Mouse (Mus musculus): ENCODE measurements around the gene C1qtnf1. TPM values are rescaled to one million over a fixed set of nuclear protein-coding genes. Genes with fewer than 3 reads are reported as not detected.

Gene C1qtnf1
- polyA plus RNA-seq, 1 experiment from 2014 or later, result 3.5 TPM

DNA sequence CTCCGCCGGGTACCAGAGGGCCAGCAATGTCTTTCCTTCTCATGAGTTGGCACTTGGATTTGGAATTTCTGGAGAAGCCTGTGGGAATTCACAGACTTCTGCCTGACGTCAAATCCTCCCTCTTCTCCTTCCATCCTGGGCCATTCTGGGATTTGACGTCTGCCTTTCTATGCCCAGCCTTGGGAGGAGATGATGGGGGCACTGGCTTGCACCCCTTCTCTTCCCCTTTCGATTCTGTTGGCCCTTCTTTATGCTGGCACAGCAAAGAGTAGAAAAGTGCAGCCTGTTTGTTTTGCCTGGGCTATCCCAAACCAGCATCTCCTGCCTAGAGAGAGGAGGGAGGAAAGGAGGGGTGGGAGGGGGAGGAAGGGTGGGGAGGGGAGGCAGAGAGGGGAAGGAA lies 1.2 kb upstream of the C1qtnf1 start:
- H3K4me1 ChIP-seq (ENCODE audit: control insufficient read depth, insufficient read depth, low read length), result peaks cover 25% of the 10 kb centered on the region
- no peaks in the 10 kb centered on the region for H3K27me3 ChIP-seq (ENCODE audit: control insufficient read depth, insufficient read depth, low read length)
- DNase-seq (ENCODE audit: low spot score) (no peak), ATAC-seq (ENCODE audit: insufficient number of reproducible peaks, low FRiP score, low TSS enrichment, low read depth) (no peak)
- H3K27ac ChIP-seq (replicated peaks; ENCODE audit: low read depth, low read length), result no peak overlapping the region
- 80% methylated on average over 5 of the region's 5 CpGs for WGBS
- no peak overlapping the region for H3K9ac ChIP-seq (ENCODE audit: low read length)
- no peak overlapping the region for H3K4me2 ChIP-seq (ENCODE audit: low read depth, severe bottlenecking)
- no peak overlapping the region for H3K4me3 ChIP-seq (ENCODE audit: low read depth, low read length)
- no peaks in the 10 kb centered on the region for H3K36me3 ChIP-seq (ENCODE audit: control insufficient read depth, insufficient read depth, low read length)
- H3K9me3 ChIP-seq (ENCODE audit: control insufficient read depth, low read length), result no peaks in the 10 kb centered on the region

DNA sequence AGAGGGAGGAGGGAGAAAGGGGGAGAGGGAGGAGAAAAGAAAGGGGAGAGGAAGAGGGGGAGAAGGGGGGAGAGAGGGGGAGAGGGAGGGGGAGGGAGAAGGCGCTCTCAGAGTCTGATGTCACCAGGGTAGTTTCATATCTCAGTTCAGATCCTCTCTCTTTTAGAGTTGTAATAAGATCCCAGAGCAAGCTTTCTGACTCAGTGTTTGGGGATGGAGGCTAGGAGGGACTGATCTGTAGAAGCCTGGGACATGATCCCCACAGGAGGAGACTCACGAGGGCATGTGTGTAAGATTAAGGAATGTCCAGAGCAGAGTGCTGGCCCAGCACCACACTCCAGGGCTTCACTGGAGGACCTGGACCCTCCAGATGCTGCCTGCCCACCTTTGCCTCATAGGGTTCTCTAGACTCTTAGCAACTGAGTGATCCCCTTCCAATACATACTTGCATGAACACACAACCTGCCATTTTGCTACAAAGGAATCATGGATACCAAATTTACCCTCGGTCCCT lies 680 bp upstream of the C1qtnf1 start:
- H3K27ac ChIP-seq (replicated peaks; ENCODE audit: low read depth, low read length), result no peak overlapping the region
- H3K27me3 ChIP-seq (ENCODE audit: control insufficient read depth, insufficient read depth, low read length), result no peaks in the 10 kb centered on the region
- no peak for DNase-seq (ENCODE audit: low spot score)
- 0 out of 2 replicates have a peak overlapping the region, but pooled peaks have one; percentile 24 for H3K4me3 ChIP-seq (ENCODE audit: low read depth, low read length)
- H3K4me1 ChIP-seq (ENCODE audit: control insufficient read depth, insufficient read depth, low read length), result peaks cover 25% of the 10 kb centered on the region
- 44% methylated on average over 3 of the region's 3 CpGs for WGBS
- H3K4me2 ChIP-seq (ENCODE audit: low read depth, severe bottlenecking), result peak overlapping the region; percentile 55
- no peaks in the 10 kb centered on the region for H3K36me3 ChIP-seq (ENCODE audit: control insufficient read depth, insufficient read depth, low read length)
- H3K9ac ChIP-seq (ENCODE audit: low read length), result no peak overlapping the region
- ATAC-seq (ENCODE audit: insufficient number of reproducible peaks, low FRiP score, low TSS enrichment, low read depth), result no peak
- H3K9me3 ChIP-seq (ENCODE audit: control insufficient read depth, low read length), result no peaks in the 10 kb centered on the region

DNA sequence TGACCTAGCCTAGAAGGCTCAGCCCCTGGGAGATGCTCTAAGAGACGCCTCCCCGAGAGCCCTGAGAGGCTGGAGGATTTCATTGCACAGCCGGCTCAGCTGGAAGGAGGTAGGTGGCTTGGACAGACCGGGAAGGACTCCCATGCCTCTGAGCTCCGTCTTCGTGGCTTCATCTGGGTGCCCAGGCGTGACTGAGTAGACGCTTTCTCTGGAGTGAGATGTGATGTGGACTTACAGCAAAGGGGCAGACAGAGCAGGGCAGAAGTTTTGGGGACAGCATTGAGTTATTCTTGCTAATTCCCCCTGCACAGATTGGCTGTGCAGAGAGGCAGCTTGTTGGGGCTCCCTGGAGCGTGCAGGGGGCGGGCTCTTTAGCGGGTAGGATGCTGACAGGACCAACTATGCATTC lies 461 bp downstream of the C1qtnf1 start:
- peak; percentile 46 for DNase-seq (ENCODE audit: low spot score)
- peak overlapping the region; percentile 44 for H3K9ac ChIP-seq (ENCODE audit: low read length)
- H3K4me1 ChIP-seq (ENCODE audit: control insufficient read depth, insufficient read depth, low read length), result peaks cover 25% of the 10 kb centered on the region
- no peaks in the 10 kb centered on the region for H3K27me3 ChIP-seq (ENCODE audit: control insufficient read depth, insufficient read depth, low read length)
- H3K9me3 ChIP-seq (ENCODE audit: control insufficient read depth, low read length), result no peaks in the 10 kb centered on the region
- H3K36me3 ChIP-seq (ENCODE audit: control insufficient read depth, insufficient read depth, low read length), result no peaks in the 10 kb centered on the region
- peak overlapping the region; percentile 24 for H3K4me3 ChIP-seq (ENCODE audit: low read depth, low read length)
- H3K4me2 ChIP-seq (ENCODE audit: low read depth, severe bottlenecking), result peak overlapping the region; percentile 55
- no peak overlapping the region for H3K27ac ChIP-seq (replicated peaks; ENCODE audit: low read depth, low read length)
- no peak for ATAC-seq (ENCODE audit: insufficient number of reproducible peaks, low FRiP score, low TSS enrichment, low read depth)
- WGBS, result 11% methylated on average over 11 of the region's 11 CpGs

DNA sequence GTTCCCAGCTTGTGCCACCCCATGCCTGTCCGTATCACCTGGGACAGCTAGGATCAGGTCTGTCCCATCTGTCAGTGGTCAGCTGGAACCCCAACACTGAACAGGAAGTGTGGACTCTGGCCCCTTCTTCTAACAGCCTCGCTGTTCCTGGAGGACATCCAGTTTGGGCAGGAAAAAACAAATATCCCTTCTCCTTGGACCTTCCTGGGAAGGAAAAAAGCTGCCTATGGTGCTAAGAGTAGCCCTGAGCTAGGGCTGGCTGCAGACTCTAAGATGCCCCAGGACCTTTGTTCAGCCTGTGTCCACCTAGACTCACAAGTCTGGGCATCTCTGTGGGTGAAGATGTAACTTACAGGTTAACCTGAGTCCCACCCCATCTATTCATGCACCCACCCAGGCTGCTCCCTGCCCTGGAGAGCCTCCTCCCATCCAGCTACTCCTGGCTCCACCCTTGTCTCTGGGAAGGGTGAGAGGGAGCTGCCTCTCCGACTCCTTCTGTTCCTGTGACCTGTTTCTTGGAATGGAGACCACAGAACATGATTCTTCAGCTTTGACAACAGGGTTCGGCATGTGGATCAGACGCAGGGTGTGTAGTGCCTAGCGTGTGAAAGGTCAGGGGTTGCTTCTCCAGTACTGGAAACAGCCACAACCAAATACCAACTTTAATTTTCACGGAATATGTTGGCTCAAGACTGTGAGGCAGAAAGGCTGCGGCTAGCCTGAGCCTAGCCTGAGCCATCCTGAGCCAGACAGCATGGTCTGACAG lies 1.1 kb downstream of the C1qtnf1 start:
- Histone ChIP-seq H3K4me3 (ENCODE audit: low read depth, low read length) (peak overlapping the region; percentile 24; the same call in 1 of the 2 replicates), H3K27me3 (ENCODE audit: control insufficient read depth, insufficient read depth, low read length) (no peaks in the 10 kb centered on the region), H3K4me2 (ENCODE audit: low read depth, severe bottlenecking) (peak overlapping the region; percentile 55), H3K9me3 (ENCODE audit: control insufficient read depth, low read length) (no peaks in the 10 kb centered on the region), H3K36me3 (ENCODE audit: control insufficient read depth, insufficient read depth, low read length) (no peaks in the 10 kb centered on the region), H3K27ac (replicated peaks; ENCODE audit: low read depth, low read length) (no peak overlapping the region), H3K9ac (ENCODE audit: low read length) (no peak overlapping the region), H3K4me1 (ENCODE audit: control insufficient read depth, insufficient read depth, low read length) (peaks cover 27% of the 10 kb centered on the region)
- ATAC-seq (ENCODE audit: insufficient number of reproducible peaks, low FRiP score, low TSS enrichment, low read depth) (no peak), DNase-seq (ENCODE audit: low spot score) (no peak)
- WGBS, result 51% methylated on average over 8 of the region's 8 CpGs

DNA sequence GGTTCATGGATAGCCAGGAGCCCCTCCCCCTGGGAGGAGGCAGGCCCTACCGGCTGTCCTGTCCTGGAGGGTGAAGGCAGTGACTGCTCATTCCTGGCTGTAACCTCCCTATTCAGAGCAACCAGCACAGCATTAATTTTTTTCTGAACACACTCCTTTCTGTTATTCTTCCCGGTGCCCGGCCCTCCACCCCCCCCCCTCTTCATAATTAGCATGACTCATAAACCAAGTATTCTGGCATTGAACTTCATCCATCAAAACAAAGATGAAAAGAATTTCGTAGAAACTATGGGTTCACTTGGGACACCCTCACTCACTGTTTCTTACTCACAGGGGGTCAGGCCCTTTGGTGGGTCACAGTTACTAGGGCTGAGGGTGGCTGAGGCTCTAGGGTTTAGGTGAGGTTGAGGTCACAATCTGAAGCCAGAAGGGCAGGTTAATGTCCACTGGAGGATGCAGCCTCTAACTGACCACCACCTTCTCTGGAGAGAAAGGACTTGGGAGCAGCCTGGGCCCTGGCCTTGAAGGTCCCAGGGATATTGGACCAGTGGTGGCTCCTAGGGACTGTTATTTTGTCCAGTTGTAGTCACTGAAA lies 2.4 kb downstream of the C1qtnf1 start:
- Histone ChIP-seq H3K9ac (ENCODE audit: low read length) (no peak overlapping the region), H3K9me3 (ENCODE audit: control insufficient read depth, low read length) (no peaks in the 10 kb centered on the region), H3K27ac (replicated peaks; ENCODE audit: low read depth, low read length) (no peak overlapping the region), H3K27me3 (ENCODE audit: control insufficient read depth, insufficient read depth, low read length) (no peaks in the 10 kb centered on the region), H3K4me3 (ENCODE audit: low read depth, low read length) (no peak overlapping the region), H3K36me3 (ENCODE audit: control insufficient read depth, insufficient read depth, low read length) (no peaks in the 10 kb centered on the region), H3K4me2 (ENCODE audit: low read depth, severe bottlenecking) (no peak overlapping the region), H3K4me1 (ENCODE audit: control insufficient read depth, insufficient read depth, low read length) (peaks cover 39% of the 10 kb centered on the region)
- DNase-seq (ENCODE audit: low spot score) (no peak), ATAC-seq (ENCODE audit: insufficient number of reproducible peaks, low FRiP score, low TSS enrichment, low read depth) (no peak)
- WGBS, result 62% methylated on average over 4 of the region's 4 CpGs

DNA sequence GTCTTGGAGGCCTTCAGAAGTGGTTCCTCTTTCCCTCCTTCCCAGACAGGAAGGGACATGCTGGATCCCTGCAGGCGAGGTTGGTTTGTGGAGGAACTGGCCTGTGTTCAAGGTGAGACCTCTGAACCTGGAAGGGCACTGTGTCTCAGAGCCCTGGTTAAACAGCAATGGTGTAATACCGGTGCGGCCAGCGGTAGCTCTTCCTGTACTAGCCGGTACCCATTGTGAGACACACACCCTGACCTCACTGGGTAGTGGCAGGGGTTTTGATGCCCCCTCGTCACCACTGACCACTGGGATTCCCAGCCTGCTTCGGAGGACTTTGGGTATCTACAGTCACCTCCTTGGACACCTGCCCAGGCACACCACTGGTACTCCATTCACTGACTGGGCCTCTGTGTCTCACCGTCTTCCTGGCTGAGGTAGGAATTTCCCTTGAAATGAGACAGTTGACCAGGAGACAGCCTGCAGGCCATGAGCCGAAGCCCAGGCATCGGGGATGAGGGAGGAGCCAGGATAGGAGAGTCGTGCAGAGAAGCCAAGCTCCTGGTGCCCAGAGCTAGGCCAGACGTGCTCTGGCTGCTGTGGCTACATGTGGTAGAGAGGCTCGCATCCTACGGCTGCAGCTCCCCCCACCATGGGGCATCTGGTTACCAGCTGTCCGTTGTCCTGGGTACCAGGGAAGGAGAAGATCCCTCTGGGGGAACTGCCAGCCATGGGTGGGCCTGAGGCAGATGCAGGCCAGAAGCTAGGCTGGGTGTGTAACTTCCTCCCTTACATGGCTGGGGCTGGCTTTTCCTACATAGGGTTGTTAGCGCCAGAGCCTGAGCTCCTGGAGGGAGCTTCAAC lies 3.3 kb downstream of the C1qtnf1 start:
- WGBS, result 72% methylated on average over 16 of the region's 16 CpGs
- H3K4me2 ChIP-seq (ENCODE audit: low read depth, severe bottlenecking), result no peak overlapping the region
- H3K9ac ChIP-seq (ENCODE audit: low read length), result peak overlapping the region; percentile 30; the same call in 1 of the 2 replicates
- no peaks in the 10 kb centered on the region for H3K36me3 ChIP-seq (ENCODE audit: control insufficient read depth, insufficient read depth, low read length)
- no peak overlapping the region for H3K27ac ChIP-seq (replicated peaks; ENCODE audit: low read depth, low read length)
- no peaks in the 10 kb centered on the region for H3K9me3 ChIP-seq (ENCODE audit: control insufficient read depth, low read length)
- H3K27me3 ChIP-seq (ENCODE audit: control insufficient read depth, insufficient read depth, low read length), result no peaks in the 10 kb centered on the region
- ATAC-seq (ENCODE audit: insufficient number of reproducible peaks, low FRiP score, low TSS enrichment, low read depth) (no peak), DNase-seq (ENCODE audit: low spot score) (no peak)
- H3K4me1 ChIP-seq (ENCODE audit: control insufficient read depth, insufficient read depth, low read length), result peaks cover 40% of the 10 kb centered on the region
- no peak overlapping the region for H3K4me3 ChIP-seq (ENCODE audit: low read depth, low read length)

DNA sequence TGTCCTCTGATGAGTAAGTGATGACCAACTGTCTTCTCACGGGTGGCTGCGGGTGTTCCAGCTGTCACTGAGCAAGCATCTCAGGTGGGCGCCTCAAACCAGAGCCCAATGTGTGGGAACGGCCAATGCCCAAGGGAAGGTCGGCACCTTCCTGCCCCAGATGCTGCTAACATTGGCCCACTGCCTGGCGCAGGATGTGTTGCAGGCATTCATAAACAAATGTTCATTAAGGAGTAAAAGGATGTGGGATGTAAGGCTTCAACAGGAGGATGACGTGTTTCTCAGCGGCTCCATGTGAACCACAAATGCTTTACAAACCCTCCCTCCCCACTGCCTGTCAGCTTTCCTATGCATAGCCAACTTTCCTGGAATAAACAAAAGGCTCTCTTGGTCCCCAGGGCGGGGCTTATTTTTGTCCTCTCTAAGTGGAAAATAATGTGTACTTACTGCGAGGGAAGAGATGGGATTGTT lies 5.4 kb downstream of the C1qtnf1 start:
- no peak overlapping the region for H3K27ac ChIP-seq (replicated peaks; ENCODE audit: low read depth, low read length)
- H3K9ac ChIP-seq (ENCODE audit: low read length), result peak overlapping the region; percentile 45; the same call in 1 of the 2 replicates
- peak overlapping the region; percentile 28; the same call in 1 of the 2 replicates for H3K4me2 ChIP-seq (ENCODE audit: low read depth, severe bottlenecking)
- no peak overlapping the region for H3K4me3 ChIP-seq (ENCODE audit: low read depth, low read length)
- 75% methylated on average over 10 of the region's 10 CpGs for WGBS
- H3K9me3 ChIP-seq (ENCODE audit: control insufficient read depth, low read length), result no peaks in the 10 kb centered on the region
- ATAC-seq (ENCODE audit: insufficient number of reproducible peaks, low FRiP score, low TSS enrichment, low read depth) (no peak), DNase-seq (ENCODE audit: low spot score) (no peak)
- no peaks in the 10 kb centered on the region for H3K27me3 ChIP-seq (ENCODE audit: control insufficient read depth, insufficient read depth, low read length)
- no peaks in the 10 kb centered on the region for H3K36me3 ChIP-seq (ENCODE audit: control insufficient read depth, insufficient read depth, low read length)
- H3K4me1 ChIP-seq (ENCODE audit: control insufficient read depth, insufficient read depth, low read length), result peaks cover 38% of the 10 kb centered on the region

DNA sequence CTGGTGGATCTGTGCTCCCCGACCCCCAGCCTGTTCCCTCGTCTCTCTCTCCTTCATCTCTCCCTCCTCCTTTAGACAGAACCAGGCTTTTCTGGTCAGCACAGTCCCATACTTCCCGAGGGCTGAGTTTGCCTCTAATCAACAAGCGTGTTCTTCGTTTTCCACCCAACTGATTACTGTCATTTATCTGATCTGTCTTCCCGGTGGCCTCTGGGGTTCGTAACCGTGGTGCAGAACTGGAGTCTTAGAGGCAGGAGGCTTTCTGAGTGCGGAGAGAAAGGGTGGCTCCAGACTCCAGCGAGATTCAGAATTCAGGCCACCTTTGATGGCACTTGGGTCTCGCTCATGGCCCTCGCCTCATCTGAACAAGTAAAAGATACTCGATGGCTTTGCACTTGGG lies 6.1 kb downstream of the C1qtnf1 start:
- Histone ChIP-seq H3K4me2 (ENCODE audit: low read depth, severe bottlenecking) (peak overlapping the region; percentile 28; the same call in 1 of the 2 replicates), H3K36me3 (ENCODE audit: control insufficient read depth, insufficient read depth, low read length) (no peaks in the 10 kb centered on the region), H3K4me3 (ENCODE audit: low read depth, low read length) (0 out of 2 replicates have a peak overlapping the region, but pooled peaks have one; percentile 12), H3K9ac (ENCODE audit: low read length) (peak overlapping the region; percentile 45; the same call in 1 of the 2 replicates), H3K27ac (replicated peaks; ENCODE audit: low read depth, low read length) (no peak overlapping the region), H3K4me1 (ENCODE audit: control insufficient read depth, insufficient read depth, low read length) (peaks cover 39% of the 10 kb centered on the region), H3K27me3 (ENCODE audit: control insufficient read depth, insufficient read depth, low read length) (no peaks in the 10 kb centered on the region), H3K9me3 (ENCODE audit: control insufficient read depth, low read length) (no peaks in the 10 kb centered on the region)
- DNase-seq (ENCODE audit: low spot score) (no peak), ATAC-seq (ENCODE audit: insufficient number of reproducible peaks, low FRiP score, low TSS enrichment, low read depth) (no peak)
- 37% methylated on average over 13 of the region's 13 CpGs for WGBS
